Mouse (Mus musculus): ENCODE results near the gene Ttc28.

Gene Ttc28

DNA sequence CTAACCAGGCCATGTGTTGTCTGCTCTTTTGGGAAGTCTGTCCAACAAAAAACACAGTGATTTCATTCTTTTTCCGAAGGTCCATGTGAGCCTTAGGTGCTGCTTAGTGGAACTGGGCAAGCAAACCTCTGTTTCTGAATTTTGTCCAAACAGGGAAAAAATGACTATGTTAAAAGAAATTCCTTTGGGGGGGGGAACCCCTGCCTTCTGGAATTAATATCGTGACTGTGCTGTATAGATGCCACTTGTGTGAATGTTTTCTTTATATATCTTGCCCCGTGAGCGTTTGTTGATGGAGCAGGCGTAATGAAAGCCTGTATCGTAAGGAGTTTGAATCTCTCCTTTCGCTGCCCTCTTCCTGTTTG, 127.5 kb downstream of the Ttc28 start:
- no peak for TF ChIP-seq GATA4 (IDR thresholded peaks at IDR 0.05; ENCODE audit: insufficient replicate concordance, low read length)

GRCm38 (mm10) chr5:111007900-111008299, 128.3 kb downstream of the Ttc28 start:
- TF ChIP-seq GATA4 (IDR thresholded peaks at IDR 0.05; ENCODE audit: insufficient replicate concordance, low read length), result no peak

DNA sequence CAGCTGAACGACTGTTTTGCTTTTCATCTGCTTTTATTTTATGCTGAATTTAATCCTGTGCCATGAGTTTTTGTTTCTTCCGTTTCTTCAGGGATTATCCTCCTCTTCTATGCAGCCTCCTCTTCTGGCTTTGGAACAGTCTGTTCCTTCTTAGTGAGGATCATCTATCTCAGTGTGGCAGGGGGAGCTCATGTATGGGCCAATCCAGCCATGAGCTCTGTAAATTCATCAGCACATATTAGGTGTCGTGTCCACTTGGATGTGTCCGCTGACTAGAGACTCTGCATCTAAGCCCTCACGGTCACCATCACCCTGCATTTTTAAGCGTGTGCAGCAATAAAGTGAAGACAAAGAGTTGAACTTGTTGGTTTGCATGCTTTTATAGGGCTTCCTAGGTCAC, 128.8 kb downstream of the Ttc28 start:
- no peak for TF ChIP-seq GATA4 (IDR thresholded peaks at IDR 0.05; ENCODE audit: insufficient replicate concordance, low read length)

GRCm38 (mm10) chr5:111011271-111011670, 131.7 kb downstream of the Ttc28 start:
- TF ChIP-seq GATA4 (IDR thresholded peaks at IDR 0.05; ENCODE audit: insufficient replicate concordance, low read length), result no peak

DNA sequence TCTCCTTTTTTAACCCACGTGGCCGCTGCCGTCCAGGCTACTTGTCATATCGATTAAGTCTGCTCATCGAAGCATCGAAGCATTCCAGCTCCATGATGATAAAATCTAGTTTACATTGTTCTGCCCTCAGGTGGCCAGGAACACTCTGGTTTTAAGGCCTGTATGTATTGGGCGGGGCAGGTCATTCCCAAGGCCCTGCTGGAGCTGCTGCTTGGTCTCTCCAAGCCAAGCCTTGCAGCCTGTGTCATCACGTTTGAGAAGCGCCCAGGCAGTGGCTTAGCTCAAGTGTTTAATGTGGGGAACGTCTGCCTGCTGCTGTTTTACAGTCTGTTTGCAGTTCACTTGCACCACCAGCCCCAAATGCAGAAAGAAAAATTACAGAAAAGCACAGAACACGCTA, 132.5 kb downstream of the Ttc28 start:
- no peak for TF ChIP-seq GATA4 (IDR thresholded peaks at IDR 0.05; ENCODE audit: insufficient replicate concordance, low read length)

- no peak for TF ChIP-seq GATA4 (IDR thresholded peaks at IDR 0.05; ENCODE audit: insufficient replicate concordance, low read length)
Observed at GRCm38 (mm10) chr5:111012587-111012986, 133.0 kb downstream of the Ttc28 start.

DNA sequence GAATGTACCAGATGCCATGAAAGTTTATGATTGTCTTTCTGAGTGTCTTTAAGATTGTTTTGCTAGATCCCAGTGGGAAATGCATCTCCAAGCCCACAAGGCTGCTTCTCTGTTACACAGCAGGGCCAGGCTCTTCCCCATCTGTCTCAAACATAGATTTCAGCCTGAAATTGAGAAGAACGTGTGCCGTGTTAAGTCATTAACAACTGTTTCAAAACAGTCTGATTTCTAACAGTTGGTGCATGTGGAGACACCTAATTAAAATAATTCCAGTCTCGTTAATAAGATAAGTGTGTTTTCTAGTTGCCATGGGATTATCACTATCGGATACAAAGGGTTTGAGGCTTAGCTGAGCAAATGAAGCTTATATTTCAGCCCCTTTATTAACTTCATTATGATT, 135.4 kb downstream of the Ttc28 start:
- TF ChIP-seq GATA4 (IDR thresholded peaks at IDR 0.05; ENCODE audit: insufficient replicate concordance, low read length), result no peak

DNA sequence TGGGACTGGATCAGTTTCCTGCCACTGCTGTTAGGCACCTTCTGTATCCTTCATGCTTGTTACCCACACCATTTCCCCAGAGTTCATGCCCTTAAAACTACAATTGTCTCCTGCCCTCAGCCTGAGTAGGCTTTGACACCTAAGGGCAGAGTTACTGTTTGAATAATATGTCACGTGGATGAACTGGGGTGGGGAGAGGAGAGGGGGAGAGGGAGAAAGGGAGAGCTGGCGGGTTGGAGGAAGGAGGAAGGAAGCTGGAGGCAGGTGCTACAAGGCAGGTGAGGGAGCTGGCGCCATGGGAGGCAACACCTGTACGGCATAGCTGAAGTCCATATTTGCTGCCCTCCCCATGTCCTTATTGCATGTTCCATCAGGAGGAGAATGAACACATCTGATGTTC, 137.7 kb downstream of the Ttc28 start:
- TF ChIP-seq GATA4 (IDR thresholded peaks at IDR 0.05; ENCODE audit: insufficient replicate concordance, low read length), result no peak

DNA sequence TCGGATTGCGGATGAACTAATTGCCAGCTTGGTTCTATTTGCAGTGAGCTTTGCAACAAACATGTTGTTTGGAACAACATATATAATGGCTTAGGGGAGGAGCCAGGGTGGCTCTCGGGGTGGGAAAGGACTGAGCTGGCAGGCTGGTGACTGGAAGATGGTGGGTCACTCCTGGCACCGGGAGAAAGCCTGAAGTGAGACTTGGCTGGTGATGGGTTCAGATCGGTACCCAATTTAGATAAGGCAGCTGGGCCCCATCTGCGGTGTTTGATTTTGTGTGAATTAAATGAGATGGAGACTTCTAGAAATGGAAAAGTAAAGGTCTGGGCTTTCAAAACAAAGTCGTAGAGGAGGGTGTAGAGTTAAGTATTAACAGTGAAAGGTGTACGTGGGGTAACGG, 142.7 kb downstream of the Ttc28 start:
- no peak for TF ChIP-seq GATA4 (IDR thresholded peaks at IDR 0.05; ENCODE audit: insufficient replicate concordance, low read length)

GRCm38 (mm10) chr5:111022940-111023339, 143.3 kb downstream of the Ttc28 start:
- TF ChIP-seq GATA4 (IDR thresholded peaks at IDR 0.05; ENCODE audit: insufficient replicate concordance, low read length), result no peak

DNA sequence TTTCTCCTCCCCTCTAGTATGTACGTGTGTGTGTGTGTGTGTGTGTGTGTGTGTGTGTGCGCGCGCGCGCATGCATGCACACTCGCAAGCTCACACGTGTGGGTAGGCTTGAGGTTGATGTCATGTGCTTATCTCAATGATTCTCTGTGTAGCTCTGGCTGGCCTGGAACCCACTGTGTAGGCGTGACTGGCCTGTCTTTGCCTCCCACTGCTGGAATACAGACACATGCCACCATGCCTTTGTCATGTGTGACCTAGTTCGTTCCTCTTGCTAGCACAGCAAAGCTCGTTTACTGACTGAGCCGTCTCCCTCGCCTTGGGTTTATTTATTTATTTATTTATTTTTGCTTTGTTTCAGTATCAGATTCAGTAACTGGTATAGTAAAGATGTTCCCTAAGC, 145.0 kb downstream of the Ttc28 start:
- no peak for TF ChIP-seq GATA4 (IDR thresholded peaks at IDR 0.05; ENCODE audit: insufficient replicate concordance, low read length)

DNA sequence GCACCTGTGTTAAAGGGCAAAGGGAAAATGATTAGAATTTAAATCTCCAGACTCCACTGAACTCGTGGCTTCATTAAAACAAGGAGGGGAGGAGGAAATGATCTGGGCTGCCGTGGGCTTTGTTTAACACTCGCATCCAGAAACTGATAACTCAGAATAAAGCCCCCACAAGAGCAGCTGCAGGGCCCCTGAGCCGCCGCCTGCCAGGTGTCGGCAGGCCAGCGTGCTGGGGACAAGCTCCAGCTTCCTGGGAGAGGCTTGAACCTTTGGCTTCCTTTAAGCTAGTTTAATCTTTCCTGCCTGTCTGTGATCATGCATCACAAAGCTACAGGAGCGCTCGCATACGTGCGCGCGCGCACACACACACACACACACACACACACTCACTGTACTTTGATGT, 145.9 kb downstream of the Ttc28 start:
- no peak for TF ChIP-seq GATA4 (IDR thresholded peaks at IDR 0.05; ENCODE audit: insufficient replicate concordance, low read length)

GRCm38 (mm10) chr5:111026209-111026608, 146.6 kb downstream of the Ttc28 start:
- TF ChIP-seq GATA4 (IDR thresholded peaks at IDR 0.05; ENCODE audit: insufficient replicate concordance, low read length), result no peak

DNA sequence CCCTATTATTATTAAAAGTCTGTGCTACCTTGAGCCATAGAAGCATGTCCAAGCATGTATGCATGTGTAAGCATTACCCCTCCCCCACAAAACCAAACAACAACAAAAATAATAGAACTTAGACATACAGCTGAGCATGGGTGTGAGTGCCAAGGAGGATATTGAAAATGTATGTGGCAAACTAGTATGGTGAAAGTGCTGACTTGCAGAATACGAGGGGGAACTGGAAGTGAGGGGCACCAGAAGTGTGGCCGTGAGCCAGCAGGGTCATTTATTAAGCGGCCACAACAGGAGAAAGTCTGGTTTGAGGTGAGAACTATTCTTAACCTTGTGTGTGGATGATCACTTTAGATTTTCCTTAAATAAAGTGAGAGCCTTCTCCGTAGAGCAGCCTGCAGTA, 148.7 kb downstream of the Ttc28 start:
- TF ChIP-seq GATA4 (IDR thresholded peaks at IDR 0.05; ENCODE audit: insufficient replicate concordance, low read length), result no peak

DNA sequence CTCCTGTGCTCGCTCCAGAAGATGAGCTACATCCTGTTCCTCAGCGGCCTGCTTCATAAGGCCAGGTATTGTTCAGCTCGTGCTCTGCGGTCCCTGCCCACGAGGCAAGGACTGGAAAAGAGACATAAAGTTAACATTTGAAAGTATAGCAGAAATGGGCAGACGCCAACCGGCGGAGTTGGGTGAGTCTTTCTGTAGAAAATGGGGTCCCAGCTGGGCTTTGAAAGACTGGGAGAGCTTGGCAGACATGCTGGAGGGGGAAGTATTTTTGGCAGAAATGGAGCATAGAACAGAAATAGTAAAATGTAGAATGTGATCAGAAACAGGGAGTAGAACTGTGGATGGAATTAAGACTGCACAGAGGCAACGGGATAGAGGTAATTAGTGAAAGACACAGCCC, 149.3 kb downstream of the Ttc28 start:
- TF ChIP-seq GATA4 (IDR thresholded peaks at IDR 0.05; ENCODE audit: insufficient replicate concordance, low read length), result no peak

- no peak for TF ChIP-seq GATA4 (IDR thresholded peaks at IDR 0.05; ENCODE audit: insufficient replicate concordance, low read length)
Observed at GRCm38 (mm10) chr5:111032687-111033295, 153.2 kb downstream of the Ttc28 start.

GRCm38 (mm10) chr5:111033489-111033888, 153.9 kb downstream of the Ttc28 start:
- no peak for TF ChIP-seq GATA4 (IDR thresholded peaks at IDR 0.05; ENCODE audit: insufficient replicate concordance, low read length)
